Mouse (Mus musculus) spleen, adult 12 weeks (tissue): Measurements from ENCODE around the gene Disc1.

Source experiments
- DNase-seq: peaks from one replicate; pipeline ENCODE4 v3.0.0; 2022; ENCODE audit warnings: low spot score

The Disc1 gene

GRCm38 (mm10) chr8:125128305-125128704, 74.3 kb downstream of the Disc1 start:
- no peak for DNase-seq

GRCm38 (mm10) chr8:125130835-125131234, 76.8 kb downstream of the Disc1 start:
- no peak for DNase-seq

DNA sequence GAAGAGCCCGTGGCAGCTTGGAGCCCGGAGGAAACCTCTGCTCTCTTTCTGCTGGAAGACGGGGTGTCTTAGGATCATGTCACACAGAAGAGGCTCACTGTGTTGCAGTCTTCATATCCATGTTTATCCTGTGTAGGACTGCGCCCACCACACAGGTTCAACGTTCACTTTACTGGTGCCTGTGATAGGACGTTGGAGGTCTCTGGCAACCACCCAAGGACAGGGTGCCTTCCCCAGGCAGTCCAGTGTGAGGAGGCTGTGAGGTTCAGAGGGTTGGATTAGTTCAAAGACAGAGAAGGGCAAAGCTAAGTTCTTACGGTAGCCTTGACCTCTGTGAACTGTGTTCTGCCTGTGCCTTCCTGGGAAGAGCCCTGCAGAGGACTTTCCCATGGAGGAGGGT, 77.3 kb downstream of the Disc1 start:
- no peak for DNase-seq

DNA sequence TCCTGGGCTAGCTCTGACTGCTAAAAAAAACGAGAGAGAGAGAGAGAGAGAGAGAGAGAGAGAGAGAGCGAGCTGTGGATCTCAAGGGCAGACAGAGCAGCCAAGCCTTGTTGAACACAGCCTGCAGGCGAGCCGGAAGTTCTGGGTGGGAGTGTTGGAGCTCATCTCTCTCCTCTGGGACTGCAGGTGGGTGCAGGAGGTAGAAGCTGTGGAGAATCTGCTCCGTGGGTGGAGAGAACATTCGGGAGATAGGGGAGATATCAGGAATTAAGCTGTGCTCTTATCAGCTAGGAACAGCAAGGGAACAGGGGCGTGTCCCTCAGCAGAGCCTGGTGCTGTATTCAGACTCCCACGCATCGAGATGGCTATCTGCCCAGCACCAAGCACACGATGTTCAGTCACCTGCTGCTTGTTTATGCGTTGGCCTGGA, 79.7 kb downstream of the Disc1 start:
- DNase-seq = no peak

DNA sequence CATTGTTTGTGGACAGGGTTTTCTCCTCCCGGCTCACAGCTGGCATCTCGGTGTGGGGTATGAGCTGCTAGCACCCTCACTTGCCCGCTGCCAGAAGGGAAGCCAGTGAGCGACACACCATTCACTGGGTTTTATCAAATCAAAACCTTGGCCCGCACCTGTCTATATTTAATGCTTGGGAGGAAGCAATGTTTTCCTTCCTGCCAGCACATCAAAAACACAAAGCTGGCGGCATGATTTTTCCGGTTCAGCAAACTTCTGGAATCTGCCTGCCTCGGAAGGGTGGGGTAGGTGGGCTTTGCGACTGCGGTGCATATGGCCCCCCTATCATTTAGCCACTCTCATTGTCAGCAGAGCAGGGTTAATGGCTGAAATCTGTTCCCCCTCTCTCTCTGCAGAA, 80.9 kb downstream of the Disc1 start:
- no peak for DNase-seq

DNA sequence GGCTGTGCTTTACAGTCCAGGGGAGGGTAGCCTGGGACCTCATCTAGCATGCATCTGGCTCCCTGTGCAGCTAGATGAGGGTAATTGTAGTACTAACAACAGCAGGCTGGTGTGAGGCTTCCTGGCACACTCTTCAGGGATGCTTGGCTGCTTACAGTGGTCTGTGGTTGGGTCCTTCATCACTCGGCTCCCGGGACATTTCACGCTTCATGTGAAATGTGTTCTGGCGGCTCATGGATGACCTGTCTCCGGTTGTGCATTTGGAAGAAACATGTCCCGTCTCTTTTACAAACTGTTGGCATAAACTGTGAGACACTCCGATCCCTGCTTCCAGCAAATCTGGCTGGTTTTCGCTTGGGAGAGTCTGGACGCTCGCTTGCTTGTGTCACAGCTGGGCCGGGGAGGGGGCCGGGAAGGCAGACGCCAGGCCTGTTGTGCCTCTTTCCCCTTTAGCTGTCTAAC, 85.7 kb downstream of the Disc1 start:
- no peak for DNase-seq

DNA sequence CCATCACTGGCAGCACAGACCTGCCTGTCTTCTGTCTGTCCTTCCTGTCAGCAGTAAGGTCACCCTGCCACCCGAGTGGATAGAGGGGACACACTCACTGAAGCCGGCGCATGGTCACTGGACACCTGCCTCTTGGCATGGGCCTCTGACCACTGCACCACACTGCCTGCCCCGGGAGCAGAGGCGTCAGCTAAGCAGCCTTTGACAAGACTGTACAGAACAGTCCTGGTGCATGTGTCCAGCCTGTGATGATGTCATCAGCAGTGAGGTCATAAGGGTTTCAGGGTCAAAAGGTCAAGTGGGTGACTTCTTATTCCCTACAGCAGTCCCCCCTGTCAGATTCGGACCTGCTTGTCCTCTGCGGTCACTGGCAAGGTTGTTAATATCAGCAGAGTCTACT, 87.0 kb downstream of the Disc1 start:
- DNase-seq = no peak

DNA sequence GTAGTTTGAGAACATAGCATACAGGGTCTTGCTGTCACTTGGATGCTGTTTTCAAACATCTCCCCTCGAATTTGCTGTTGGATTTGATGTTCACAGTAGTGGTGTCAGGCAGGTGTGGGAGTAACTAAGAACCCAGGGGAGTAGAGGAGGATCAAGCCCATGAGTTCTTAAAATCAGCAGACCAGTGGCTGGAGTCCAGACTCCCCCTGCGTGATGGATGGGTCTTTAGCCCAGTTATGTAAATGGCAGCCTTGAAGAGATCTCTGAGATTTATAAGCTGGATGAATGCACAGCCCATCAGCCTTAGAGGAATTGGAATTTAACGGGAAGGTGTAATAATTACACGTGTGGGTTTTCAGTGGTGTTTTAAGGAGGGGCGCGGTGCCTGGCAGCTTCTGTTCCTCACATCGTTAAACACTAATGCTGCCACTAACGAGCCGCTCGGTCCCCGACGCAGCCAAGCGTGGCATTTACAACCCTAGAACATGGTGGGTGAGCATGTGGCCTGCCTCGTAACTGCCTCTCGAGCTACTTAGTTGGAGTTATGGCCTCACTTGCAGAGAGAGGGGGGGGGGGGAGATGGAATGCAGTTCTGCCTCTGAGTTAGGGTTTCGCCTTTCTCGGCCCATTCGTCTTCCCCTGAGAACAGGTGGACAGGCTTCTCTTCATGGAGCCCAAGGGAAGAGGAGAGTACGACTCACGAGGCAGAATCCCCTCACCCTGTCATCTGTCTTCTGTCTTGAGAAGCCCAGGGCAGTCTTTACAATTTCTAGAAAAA, 103.1 kb downstream of the Disc1 start:
- DNase-seq = no peak

DNA sequence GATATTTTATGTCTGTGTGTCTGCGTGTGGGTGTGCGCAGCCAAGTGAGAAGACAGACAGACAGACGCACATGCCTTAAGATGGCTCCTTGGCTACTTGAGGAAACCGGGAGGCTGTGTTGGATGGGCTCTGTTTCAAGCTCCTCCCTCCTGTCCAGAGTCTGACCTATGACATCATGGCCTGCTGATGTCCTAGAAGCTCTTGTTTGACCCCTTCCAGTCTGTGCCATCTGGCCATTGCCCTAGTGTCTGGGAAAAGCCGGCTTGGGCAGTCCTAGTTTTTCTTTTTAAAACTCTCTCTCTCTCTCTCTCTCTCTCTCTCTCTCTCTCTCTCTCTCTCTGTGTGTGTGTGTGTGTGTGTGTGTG, 103.6 kb downstream of the Disc1 start:
- DNase-seq = no peak

DNA sequence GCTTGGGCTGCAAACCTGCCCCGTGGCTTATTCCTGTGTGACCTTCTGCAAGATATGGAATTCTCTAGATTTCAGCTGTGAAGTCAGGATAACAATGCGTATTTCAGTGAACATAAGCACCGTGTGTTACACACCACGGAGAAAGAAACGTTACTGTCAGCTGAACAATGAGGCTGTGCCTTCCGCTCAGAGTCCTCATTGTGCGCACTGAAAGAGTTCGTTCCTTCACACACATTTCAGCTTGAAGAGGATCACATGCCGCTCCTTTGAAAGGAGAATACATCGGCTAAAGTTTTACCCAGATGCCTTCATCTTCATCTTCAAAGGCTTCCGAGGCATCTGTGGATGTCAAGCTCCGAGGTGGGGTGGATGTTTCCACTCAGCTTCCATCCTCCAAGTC, 105.4 kb downstream of the Disc1 start:
- no peak for DNase-seq

DNA sequence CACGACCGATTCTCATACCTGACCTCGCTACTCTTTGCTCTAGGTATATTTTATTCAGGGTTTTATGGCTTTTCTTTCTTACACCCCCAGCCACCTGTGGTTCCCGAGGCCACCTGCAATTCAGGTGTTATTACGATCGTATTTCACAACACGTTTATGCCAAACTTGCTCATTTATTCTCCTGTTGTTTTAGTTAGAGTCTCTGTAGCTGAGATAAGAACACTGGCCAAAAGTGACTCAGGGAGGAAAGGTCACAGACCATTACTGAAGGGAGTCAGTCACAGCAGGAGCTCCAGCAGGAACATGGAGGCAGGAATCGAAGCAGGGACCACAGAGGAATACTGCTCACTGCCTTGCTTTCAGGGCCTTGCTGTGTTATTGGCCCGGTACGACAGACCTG, 109.5 kb downstream of the Disc1 start:
- no peak for DNase-seq

GRCm38 (mm10) chr8:125163906-125164305, 109.9 kb downstream of the Disc1 start:
- DNase-seq = no peak

- DNase-seq = no peak
Measured at GRCm38 (mm10) chr8:125165505-125166446, 111.8 kb downstream of the Disc1 start.

DNA sequence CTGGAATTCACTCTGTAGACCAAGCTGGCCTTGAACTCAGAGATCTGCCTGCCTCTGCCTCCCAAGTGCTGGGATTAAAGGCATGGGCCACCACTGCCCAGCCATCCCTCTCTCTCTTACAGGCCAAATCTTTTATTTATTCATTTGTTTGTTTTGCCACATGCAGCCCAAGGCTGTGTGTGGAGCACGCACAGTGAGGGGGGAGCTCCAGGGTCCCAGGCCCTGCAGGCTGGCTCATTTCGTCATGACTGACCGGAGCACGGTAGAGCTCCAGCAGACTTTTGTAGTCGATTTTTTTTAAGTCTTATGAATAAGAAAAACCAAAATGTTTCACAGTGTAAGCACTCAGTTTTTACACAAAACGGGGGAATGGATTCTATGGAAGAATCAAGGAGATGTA, 112.5 kb downstream of the Disc1 start:
- DNase-seq = no peak

DNA sequence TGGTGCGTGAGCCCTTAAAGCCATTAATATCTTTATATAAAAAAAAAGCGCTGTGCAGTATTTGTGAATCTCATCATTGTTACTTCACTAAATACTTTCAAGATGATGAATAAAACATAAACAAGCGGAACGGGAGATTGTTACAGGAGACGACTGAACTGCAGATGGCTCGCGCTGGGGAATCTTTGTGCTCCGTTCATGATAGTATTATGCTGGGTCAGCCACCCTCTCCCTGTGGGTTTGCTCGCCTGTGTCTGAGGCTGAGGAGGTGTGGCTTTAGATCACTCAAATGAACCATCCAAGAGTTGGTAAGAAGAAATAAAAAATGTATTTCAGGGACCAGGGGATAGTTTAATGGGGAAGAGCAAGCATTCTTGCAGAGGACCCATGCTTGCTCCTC, 113.0 kb downstream of the Disc1 start:
- DNase-seq = no peak

DNA sequence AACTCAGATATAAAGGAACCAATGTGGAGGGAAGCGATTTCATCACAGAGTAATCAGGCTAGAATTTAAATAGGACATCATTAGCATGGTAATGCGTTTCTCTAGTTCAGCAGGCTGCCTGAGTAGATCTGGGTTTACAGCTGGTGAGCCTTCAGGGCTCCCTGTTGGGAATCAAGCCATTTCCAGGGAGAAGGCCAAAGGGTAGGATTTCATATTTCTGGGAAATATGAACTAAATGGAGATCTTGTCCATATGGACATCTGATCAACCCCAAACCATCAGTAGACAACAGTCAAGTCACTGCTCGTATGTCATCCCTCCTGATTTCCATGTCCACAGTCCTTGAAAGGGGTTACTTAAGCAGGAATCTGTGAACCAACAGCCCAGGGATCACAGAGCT, 115.6 kb downstream of the Disc1 start:
- DNase-seq = no peak

GRCm38 (mm10) chr8:125171531-125171930, 117.5 kb downstream of the Disc1 start:
- DNase-seq = no peak

- DNase-seq = no peak
Measured at GRCm38 (mm10) chr8:125174237-125174636, 120.2 kb downstream of the Disc1 start.

DNA sequence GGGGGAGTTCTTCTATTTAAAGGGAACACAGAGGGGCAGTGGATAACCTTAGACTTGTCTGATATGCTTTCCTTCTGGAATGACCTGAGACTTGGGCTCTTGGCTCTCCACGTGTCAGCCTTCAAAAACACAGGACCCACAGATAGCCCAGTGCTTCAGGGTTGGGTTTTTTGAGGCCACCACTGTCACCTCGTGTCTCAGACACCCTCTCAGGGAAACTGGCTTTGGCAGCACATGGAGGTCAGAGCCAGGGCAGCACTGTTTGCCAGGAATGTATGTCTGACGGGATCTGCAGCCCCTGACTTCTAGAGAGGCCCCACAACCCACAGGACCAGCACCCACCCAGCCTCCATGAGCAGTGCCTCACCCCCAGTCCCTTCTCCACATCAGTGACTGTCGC, 120.9 kb downstream of the Disc1 start:
- no peak for DNase-seq

DNA sequence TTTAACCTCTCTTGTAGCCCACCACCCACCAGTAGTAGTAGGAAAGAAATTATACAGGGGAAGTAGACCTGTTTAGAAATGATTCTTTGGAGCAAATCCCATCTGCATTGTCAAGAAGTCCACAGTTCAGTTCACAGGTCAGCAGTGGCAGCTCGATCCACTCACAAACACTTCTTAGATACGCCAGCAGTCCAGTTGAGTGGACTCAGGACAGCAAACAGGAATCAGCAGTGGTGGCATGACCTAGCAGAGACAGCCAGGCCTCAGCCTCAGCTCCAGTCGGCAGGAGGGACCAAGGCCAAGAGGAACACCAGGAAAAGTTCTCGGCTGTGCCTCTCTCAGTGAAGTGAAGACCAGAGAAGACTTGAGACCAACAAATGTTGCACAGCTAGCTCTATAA, 121.7 kb downstream of the Disc1 start:
- DNase-seq = no peak

DNA sequence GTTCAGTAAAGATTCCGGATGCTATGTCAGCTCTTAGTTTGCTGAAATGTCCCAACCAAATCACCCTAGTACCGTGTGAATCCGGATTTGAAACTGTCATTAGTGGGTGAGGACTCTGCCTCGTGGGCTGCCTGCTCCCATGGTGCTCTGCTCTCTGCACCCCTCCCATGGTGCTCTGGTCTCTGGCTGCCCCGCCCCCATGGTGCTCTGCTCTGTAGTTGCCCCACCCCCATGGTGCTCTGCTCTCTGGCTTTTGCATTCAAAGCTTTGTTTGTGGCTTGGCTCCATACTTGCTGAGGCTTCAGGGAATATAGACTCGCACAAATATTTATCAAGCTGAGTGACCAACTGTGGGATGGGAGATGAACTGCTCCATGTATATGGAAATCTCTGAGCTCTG, 123.1 kb downstream of the Disc1 start:
- no peak for DNase-seq

DNA sequence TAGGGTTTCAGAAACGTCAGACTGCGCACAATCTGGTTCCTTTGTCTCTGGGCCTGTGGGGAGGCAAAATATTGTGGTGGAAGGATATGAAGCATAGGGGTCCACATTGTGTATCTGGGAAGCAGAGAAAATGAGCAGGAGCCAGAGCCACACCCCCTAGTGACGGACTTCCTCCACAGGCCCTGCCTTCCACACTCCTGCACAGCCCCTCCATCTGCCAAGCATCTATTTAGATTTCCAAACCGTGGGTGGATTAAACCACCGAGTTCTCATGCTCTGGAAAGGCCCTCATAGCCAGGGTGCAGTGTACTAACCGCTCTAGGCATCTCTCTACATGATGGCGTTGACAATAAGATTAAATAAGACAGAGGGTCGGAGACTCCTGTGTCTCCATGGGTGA, 124.0 kb downstream of the Disc1 start:
- no peak for DNase-seq
